Mouse (Mus musculus): ENCODE measurements around the gene Creb5. TPM values are rescaled to one million over a fixed set of nuclear protein-coding genes. Genes with fewer than 3 reads are reported as not detected.

The Creb5 gene
- total and polyA plus RNA-seq, 3 experiments = 3.5 to 8.4 (median 6.1) TPM

GRCm38 (mm10) chr6:53537530-53537929 lies 250.5 kb downstream of the Creb5 start:
- no peaks in the 10 kb centered on the region for H3K36me3 ChIP-seq (ENCODE audit: control insufficient read depth, insufficient read depth, low read length)
- TF ChIP-seq POLR2A (IDR thresholded peaks at IDR 0.05; ENCODE audit: insufficient read depth, low read depth, low read length) (no peak), CTCF (IDR thresholded peaks at IDR 0.05) (no peak), EP300 (IDR thresholded peaks at IDR 0.05; ENCODE audit: insufficient read depth, low read depth, low read length) (no peak)
- H3K9ac ChIP-seq (ENCODE audit: low read depth, low read length) = no peak overlapping the region
- H3K79me2 ChIP-seq (replicated peaks; ENCODE audit: control insufficient read depth, insufficient read depth, low read length) = no peaks in the 10 kb centered on the region
- H3K4me1 ChIP-seq (ENCODE audit: control insufficient read depth, insufficient read depth, low read length) = no peaks in the 10 kb centered on the region
- intact Hi-C loops (cut with DNase I) = no loop called here
- peak in 1 of 2 experiments; percentile 40 for DNase-seq
- H3K27me3 ChIP-seq (ENCODE audit: control insufficient read depth, insufficient read depth, low read length) = no peaks in the 10 kb centered on the region
- WGBS = 71% methylated on average over 4 of the region's 4 CpGs
- H3K27ac ChIP-seq = peak overlapping the region; percentile 16; the same call in 1 of the 2 replicates
- H3K4me3 ChIP-seq = no peak overlapping the region

DNA sequence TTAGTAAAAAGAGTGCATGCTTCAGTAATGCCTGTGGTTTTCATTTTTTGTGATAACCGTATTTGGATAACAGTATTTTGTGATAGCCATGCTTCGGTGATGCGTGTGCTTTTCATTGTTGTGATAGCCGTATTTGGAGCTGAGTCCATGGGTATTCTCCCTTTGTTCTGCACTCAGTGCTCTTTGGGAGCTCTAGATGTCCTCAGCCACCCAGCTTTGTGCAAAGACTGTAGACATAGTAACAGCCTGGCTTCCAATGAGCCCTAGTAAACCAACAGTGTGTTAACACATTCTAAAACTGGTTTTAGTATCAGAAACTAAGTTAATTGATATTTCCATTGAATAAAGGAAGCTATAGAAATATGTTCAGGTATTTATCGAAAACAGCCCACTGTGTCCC lies 254.7 kb downstream of the Creb5 start:
- DNase-seq = no peak
- no peak overlapping the region for H3K9ac ChIP-seq (ENCODE audit: low read depth, low read length)
- intact Hi-C loops (cut with DNase I) = loop anchor here (1.0 kb wide), 1 partner anchor 180 kb away; no protein-coding TSS in a partner anchor
- H3K27me3 ChIP-seq (ENCODE audit: control insufficient read depth, insufficient read depth, low read length) = no peaks in the 10 kb centered on the region
- no peak for TF ChIP-seq POLR2A (IDR thresholded peaks at IDR 0.05; ENCODE audit: insufficient read depth, low read depth, low read length)
- TF ChIP-seq EP300 (IDR thresholded peaks at IDR 0.05; ENCODE audit: insufficient read depth, low read depth, low read length) = no peak
- peak; percentile 43 for TF ChIP-seq CTCF (IDR thresholded peaks at IDR 0.05)
- no peak overlapping the region for H3K27ac ChIP-seq
- H3K36me3 ChIP-seq (ENCODE audit: control insufficient read depth, insufficient read depth, low read length) = no peaks in the 10 kb centered on the region
- WGBS = 70% methylated on average over 5 of the region's 5 CpGs
- H3K79me2 ChIP-seq (replicated peaks; ENCODE audit: control insufficient read depth, insufficient read depth, low read length) = no peaks in the 10 kb centered on the region
- no peak overlapping the region for H3K4me3 ChIP-seq
- no peaks in the 10 kb centered on the region for H3K4me1 ChIP-seq (ENCODE audit: control insufficient read depth, insufficient read depth, low read length)

DNA sequence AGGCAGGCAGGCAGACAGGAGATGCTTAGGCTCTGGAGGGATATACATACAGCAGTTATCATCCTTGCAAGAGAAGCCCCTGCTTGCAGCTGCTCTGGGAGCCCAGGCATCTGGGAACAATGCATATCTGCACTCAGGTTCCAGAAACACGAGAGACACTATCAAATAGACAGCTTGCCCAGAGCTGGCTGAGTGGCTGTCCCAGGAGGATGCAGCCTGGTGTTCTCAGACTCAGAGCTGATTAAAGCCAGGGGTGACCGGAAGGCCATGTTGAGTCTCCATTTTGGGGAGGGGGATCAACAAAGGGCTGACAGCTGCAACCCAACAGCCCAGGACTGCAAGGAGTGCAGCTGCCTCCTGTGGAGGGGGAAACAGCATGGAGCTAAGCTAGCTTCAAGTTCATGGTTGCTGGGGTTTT lies 258.4 kb downstream of the Creb5 start:
- Histone ChIP-seq H3K4me1 (ENCODE audit: control insufficient read depth, insufficient read depth, low read length) (peaks cover 2% of the 10 kb centered on the region; the same call in 1 of the 2 replicates), H3K79me2 (replicated peaks; ENCODE audit: control insufficient read depth, insufficient read depth, low read length) (no peaks in the 10 kb centered on the region), H3K27me3 (ENCODE audit: control insufficient read depth, insufficient read depth, low read length) (no peaks in the 10 kb centered on the region), H3K27ac (no peak overlapping the region), H3K36me3 (ENCODE audit: control insufficient read depth, insufficient read depth, low read length) (no peaks in the 10 kb centered on the region), H3K9ac (ENCODE audit: low read depth, low read length) (no peak overlapping the region), H3K4me3 (no peak overlapping the region)
- no peak for DNase-seq
- WGBS = 24% methylated on average over 2 of the region's 2 CpGs
- intact Hi-C loops (cut with DNase I) = no loop called here
- TF ChIP-seq POLR2A (IDR thresholded peaks at IDR 0.05; ENCODE audit: insufficient read depth, low read depth, low read length) (no peak), CTCF (IDR thresholded peaks at IDR 0.05) (no peak), EP300 (IDR thresholded peaks at IDR 0.05; ENCODE audit: insufficient read depth, low read depth, low read length) (no peak)

DNA sequence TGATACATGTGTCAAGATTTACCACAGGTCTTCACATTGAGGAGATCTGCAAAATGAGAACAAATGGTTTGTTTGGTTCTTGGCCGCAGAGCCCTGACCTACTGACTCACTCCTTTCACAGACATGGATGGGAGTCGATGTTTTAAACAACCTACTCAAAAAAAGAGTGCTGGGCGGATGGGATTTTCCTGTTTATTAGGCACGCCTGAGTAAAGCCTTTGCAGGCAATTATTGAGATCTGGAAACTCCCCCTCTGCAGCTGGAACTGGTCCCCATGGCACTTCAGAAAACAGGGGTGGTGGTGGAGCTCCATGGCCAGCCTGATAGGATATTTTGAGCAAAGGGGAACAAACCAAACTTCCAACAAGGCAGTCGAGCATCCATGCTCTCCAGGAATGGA lies 258.9 kb downstream of the Creb5 start:
- intact Hi-C loops (cut with DNase I) = no loop called here
- Histone ChIP-seq H3K4me1 (ENCODE audit: control insufficient read depth, insufficient read depth, low read length) (peaks cover 2% of the 10 kb centered on the region; the same call in 1 of the 2 replicates), H3K4me3 (no peak overlapping the region), H3K36me3 (ENCODE audit: control insufficient read depth, insufficient read depth, low read length) (no peaks in the 10 kb centered on the region), H3K79me2 (replicated peaks; ENCODE audit: control insufficient read depth, insufficient read depth, low read length) (no peaks in the 10 kb centered on the region), H3K27ac (no peak overlapping the region), H3K9ac (ENCODE audit: low read depth, low read length) (no peak overlapping the region), H3K27me3 (ENCODE audit: control insufficient read depth, insufficient read depth, low read length) (no peaks in the 10 kb centered on the region)
- peak in 1 of 2 experiments; percentile 7 for DNase-seq
- WGBS = 49% methylated on average over 5 of the region's 5 CpGs
- TF ChIP-seq CTCF (IDR thresholded peaks at IDR 0.05) (no peak), POLR2A (IDR thresholded peaks at IDR 0.05; ENCODE audit: insufficient read depth, low read depth, low read length) (no peak), EP300 (IDR thresholded peaks at IDR 0.05; ENCODE audit: insufficient read depth, low read depth, low read length) (no peak)

- no peak for DNase-seq
- Histone ChIP-seq H3K4me1 (ENCODE audit: control insufficient read depth, insufficient read depth, low read length) (peaks cover 2% of the 10 kb centered on the region; the same call in 1 of the 2 replicates), H3K27ac (peak overlapping the region; percentile 36), H3K27me3 (ENCODE audit: control insufficient read depth, insufficient read depth, low read length) (no peaks in the 10 kb centered on the region), H3K36me3 (ENCODE audit: control insufficient read depth, insufficient read depth, low read length) (no peaks in the 10 kb centered on the region), H3K79me2 (replicated peaks; ENCODE audit: control insufficient read depth, insufficient read depth, low read length) (no peaks in the 10 kb centered on the region), H3K4me3 (no peak overlapping the region), H3K9ac (ENCODE audit: low read depth, low read length) (no peak overlapping the region)
- intact Hi-C loops (cut with DNase I) = no loop called here
- WGBS = 83% methylated on average over 6 of the region's 6 CpGs
- no peak for TF ChIP-seq CTCF (IDR thresholded peaks at IDR 0.05)
- TF ChIP-seq EP300 (IDR thresholded peaks at IDR 0.05; ENCODE audit: insufficient read depth, low read depth, low read length) = no peak
- no peak for TF ChIP-seq POLR2A (IDR thresholded peaks at IDR 0.05; ENCODE audit: insufficient read depth, low read depth, low read length)
These were observed 261.2 kb downstream of the Creb5 start for GRCm38 (mm10) chr6:53548236-53548635.

DNA sequence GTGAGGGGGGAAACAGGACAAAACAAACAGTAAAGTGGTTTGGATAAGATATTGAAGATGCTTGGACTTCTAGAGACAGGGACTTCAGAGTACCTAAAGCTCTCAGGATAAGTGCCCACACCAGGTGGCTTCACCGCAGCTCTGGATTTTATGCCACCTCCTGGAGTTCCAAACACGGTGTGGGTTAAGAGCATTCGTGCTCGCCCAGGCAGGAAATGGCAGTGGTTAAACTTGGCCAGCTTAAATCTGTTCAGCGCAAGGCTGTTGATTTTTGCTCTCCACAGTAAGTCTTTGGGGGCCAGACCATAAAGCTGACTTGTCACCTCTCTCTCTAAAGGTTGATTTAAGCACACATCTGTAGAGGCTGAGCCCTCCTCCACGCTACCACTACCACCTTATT lies 262.3 kb downstream of the Creb5 start:
- 63% methylated on average over 6 of the region's 6 CpGs for WGBS
- Histone ChIP-seq H3K9ac (ENCODE audit: low read depth, low read length) (no peak overlapping the region), H3K27me3 (ENCODE audit: control insufficient read depth, insufficient read depth, low read length) (no peaks in the 10 kb centered on the region), H3K4me3 (no peak overlapping the region), H3K4me1 (ENCODE audit: control insufficient read depth, insufficient read depth, low read length) (peaks cover 2% of the 10 kb centered on the region; the same call in 1 of the 2 replicates), H3K36me3 (ENCODE audit: control insufficient read depth, insufficient read depth, low read length) (no peaks in the 10 kb centered on the region), H3K79me2 (replicated peaks; ENCODE audit: control insufficient read depth, insufficient read depth, low read length) (no peaks in the 10 kb centered on the region), H3K27ac (no peak overlapping the region; the same call in 1 of the 2 replicates)
- intact Hi-C loops (cut with DNase I) = no loop called here
- TF ChIP-seq EP300 (IDR thresholded peaks at IDR 0.05; ENCODE audit: insufficient read depth, low read depth, low read length) = no peak
- no peak for TF ChIP-seq POLR2A (IDR thresholded peaks at IDR 0.05; ENCODE audit: insufficient read depth, low read depth, low read length)
- TF ChIP-seq CTCF (IDR thresholded peaks at IDR 0.05) = no peak
- no peak for DNase-seq

All from heart, adult 2 months (tissue).